Mouse (Mus musculus) cortical plate, adult 2 months (tissue): ENCODE data around the gene Idi2.
"Not testable (repeated sequence)": the region's sequence is repeated elsewhere in the genome, so short reads cannot be mapped to it uniquely, and the experiment has no call there.

Experiments
- CTCF ChIP-seq: fragments of 200-500 bp; IDR thresholded peaks from 2 replicates; pipeline ENCODE4 v1.5.1; 2011; ENCODE audit warnings: mild to moderate bottlenecking, control low read depth, low read length; ENCODE audit not compliant: insufficient read depth; ENCODE audit errors: extremely low read depth
- POLR2A ChIP-seq: fragments of 200-500 bp; IDR thresholded peaks from 2 replicates; pipeline ENCODE4 v1.6.1; 2011; ENCODE audit warnings: mild to moderate bottlenecking, low read length, control low read depth; ENCODE audit not compliant: insufficient read depth; ENCODE audit errors: extremely low read depth

GRCm38 (mm10) chr13:8959058-8959457, 6.4 kb downstream of the Idi2 start:
- TF ChIP-seq CTCF, POLR2A: not testable (repeated sequence)
